Mouse (Mus musculus) v-Abl transformed pro-B cells (cell line): ENCODE measurements around the gene Gm27027.

Source experiments
- in situ Hi-C, 2 experiments: fragments of 400-800 bp; cut with MboI; formaldehyde crosslinking; loops; one replicate each; pipeline ENCODE4 v1.15.1; 2025; ENCODE audit not compliant: unreplicated experiment in 2 of 2

Gene Gm27027

DNA sequence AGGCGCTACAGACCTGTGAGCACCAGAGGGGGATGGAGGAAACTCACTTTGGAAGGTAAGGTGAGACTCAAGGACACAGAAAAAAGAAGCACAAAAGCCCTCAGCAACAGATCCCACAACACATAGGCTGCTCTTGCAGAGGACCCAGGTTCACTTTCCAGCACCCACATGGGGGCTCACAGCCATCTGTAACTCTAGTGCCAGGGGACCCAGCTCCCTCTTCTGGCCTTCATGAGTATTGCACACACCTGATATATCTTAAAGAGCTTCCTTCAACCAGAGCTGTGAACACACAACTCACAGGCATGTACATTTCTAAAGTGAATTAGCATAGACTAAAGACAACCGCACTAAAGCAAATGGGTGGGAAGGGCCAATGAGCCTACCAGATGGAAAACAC lies 52.1 kb downstream of the Gm27027 start:
- in situ Hi-C loops: no loop called here

DNA sequence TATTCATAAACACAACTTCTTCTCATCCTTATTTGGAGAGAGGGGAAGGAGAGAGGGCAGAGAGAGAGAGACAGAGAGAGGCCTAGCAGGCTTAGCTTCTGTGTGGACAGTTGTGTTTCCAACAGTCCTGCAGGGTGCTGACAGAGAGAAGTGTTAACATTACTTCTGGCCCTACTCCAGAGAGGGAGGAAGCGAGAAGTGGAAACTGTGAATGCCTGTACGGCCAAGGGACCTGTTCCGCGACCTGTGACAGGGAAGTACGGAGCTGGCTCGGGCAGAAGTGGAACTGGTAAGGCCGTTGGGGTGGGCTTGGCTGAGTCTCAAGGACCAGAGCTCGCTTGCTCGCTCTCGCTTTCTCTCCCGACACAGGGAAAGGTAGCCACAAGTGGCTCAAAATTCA lies 54.5 kb downstream of the Gm27027 start:
- in situ Hi-C loops: no loop called here

DNA sequence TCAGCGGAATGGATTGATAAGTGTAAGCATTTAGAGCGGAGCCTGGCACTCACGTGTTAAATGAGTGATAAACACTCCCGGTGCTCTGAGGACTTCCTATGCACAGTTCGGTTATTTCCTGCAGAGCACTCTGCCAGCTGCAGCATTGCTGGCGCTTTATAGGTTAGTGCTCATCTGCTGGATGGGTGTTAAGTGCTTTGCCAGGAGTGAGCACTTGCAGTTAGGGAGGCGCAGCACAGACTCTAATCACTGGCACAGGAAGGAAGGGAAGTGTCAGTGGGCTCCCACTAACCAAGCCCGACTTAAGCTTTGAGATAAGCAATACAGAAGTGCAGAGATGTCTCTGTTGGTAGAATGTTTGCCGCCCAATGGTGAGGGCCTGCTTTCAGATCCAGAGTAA lies 57.6 kb downstream of the Gm27027 start:
- in situ Hi-C loops: no loop called here

DNA sequence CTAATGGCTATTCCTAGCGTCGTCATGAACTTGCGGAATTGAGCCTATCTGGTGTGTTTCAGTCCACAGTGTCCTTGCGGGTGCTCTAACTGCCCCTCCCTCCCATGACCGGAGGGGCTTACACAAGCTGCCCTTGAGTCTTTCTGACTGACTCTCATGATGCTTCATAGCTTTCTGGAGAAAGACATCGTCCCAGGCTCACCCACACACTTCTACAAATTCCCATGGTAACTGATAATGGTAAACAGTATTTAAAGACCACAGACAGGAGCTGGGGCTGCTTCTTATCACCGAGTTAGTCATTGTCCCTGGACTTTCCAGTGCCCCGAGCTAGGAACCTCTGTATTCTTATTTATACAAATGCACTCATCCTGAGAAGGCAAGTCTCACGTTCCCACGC lies 67.3 kb downstream of the Gm27027 start:
- in situ Hi-C loops: no loop called here

DNA sequence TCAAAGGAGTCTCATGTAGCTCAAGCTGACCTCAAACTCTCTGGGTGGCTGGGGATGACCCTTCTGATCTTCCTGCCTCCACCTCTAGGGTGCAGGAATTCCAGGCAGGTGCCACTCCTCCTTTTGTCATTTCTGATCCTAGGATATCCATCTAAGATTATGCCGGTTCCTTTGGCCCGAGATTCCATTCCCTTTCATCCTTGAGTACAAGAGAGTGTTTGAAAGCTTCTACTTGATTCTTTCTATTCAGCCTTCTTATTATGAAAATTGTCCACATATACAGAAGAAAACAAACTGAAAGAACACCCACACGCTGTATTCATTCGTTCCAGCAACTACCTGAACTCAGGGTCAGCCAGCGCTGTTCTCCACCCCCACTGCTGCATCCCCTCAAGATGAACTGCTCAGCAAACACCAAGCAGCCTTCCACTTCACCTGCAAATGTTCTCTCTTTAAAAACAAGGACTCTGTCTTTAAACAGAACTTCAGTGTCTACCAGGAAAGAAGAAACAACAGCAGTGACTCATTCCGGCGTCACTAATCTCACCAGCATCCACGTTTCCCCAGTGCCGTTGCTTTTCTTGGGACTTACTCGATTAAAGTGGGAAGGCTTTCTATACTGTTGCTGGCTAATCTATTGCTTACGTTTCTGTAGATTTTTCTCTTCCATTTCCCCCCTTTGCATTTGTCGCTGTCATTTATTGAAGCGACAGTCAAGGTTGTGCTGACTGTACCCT lies 68.3 kb downstream of the Gm27027 start:
- in situ Hi-C loops: no loop called here

DNA sequence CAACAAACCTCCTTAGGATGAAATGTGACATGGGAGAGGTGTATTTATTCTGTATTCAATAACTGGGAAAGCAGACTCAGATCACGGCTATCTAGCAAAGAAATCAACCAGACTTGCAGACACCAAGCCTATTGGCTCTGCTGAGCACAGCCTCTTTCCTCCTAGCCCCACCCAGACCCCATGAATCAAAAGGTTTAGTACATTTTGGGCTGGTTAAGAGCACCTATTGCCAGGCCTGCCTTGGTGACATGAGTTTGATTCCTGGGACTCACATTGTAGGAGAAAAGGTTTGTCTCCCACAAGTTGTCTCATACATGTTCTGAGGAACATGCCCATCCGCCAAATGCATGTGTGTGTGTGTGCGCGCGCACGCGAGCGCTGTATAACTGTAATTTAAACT lies 70.0 kb downstream of the Gm27027 start:
- in situ Hi-C loops: no loop called here

DNA sequence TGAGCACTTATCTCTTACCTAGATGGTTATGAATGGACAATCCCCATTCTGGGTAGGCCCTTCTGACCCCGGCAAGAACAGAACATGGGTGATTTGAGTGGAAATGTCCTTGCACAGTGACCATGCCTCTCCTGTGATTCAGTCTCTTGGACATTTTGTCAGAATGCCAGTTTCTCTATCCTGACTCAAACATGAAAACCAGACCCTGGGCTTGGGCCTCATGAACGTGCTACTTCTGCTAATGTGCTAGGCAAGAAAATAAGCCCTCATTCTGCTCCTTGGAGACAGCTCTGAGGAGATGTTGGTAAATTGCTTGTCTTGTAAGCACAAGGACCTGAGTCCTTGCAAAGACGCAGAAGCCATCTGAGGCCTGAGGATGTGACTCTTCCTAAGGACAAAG lies 77.1 kb downstream of the Gm27027 start:
- in situ Hi-C loops: no loop called here

DNA sequence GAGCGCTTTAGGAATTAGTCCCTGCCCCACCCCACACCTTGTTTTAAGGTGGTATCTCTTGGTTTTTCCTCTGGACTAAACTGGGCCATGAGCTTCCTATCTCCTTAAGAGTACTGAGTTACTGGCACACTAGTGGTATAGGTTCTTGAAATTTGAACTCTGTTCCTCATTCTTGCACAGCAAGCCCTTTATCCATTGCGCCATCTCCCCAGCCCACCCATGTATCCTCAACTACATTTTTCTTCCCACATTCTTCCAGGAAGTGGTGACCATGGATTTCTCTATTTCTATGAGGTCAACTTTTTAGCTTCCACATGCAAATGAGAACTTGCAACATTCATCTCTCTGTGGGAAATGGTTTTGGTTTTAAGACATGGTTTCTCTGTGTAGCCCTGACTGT lies 82.6 kb downstream of the Gm27027 start:
- in situ Hi-C loops: no loop called here

DNA sequence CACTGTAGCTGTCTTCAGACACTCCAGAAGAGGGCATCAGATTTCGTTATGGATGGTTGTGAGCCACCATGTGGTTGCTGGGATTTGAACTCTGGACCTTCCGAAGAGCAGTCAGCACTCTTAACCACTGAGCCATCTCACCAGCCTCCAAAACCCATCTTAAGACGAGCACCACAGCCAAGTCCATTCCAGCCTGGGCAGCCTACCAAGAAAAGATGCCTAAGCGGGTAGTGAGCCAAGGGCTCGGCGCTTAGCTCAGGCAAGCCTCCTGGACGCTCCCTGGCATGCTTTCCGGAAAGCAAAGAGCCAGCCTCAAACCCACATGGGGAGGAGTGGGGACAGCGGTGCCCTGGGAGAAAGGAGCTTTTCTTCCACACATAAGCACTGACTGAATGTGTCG lies 84.2 kb downstream of the Gm27027 start:
- in situ Hi-C loops: no loop called here

DNA sequence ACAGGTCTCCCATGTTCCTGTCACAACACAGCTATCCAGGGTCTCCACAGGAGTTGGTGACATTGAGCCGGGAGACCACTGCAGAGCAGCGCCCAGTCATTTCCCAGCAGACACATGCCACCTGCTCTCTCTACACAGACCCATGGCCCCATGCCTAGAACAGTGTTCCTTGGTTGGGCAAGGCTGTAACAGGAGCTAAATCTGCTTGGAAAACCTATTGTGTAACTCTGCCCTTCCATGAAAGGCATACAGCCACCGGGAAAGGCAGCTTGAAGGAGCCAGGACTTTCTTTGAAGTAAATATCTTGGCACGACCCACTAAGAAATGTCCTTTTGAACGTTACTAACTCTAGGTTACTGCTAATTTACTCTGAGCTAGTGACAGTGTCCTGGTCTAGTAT lies 86.4 kb downstream of the Gm27027 start:
- in situ Hi-C loops: no loop called here

DNA sequence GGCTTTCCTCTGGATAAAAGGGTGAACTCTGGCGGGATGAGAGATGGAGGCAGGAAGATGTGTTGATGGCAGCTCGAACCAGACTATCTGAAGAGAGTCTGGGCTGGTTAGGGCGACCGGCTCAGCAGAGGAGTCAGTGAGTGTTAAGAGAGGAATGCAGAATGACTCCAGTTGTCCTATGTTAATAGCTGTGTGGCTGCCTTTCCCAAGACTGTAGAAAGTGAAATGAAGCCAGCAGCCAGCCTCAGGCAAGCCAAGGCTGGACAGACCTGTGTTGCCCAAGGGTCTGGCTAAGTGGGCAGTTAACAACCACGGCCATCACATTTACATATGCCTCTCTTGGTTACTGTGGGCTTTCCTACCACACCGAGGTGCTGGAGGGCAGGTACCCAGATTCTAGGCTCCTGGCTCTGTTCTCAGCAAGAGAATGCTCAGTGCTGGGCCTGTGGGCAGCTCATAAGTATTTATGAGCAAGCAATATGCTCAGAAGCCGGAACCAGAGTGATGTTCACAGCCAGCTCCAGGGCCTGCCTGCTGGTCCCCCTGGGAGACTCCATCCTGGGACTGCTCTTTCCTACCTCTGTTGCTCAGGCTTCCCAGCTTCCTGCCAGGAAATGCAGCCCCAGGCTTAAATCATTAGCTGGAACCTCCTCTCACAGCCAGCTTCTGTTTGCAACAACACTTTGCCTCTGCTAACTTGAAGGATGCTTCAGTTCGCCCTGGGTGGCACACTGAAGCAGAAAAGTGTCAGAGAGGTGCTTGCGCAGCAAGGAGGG lies 88.4 kb downstream of the Gm27027 start:
- in situ Hi-C loops: no loop called here
